Mouse (Mus musculus): ENCODE measurements around the gene D16Ertd472e. TPM values are rescaled to one million over a fixed set of nuclear protein-coding genes. Genes with fewer than 3 reads are reported as not detected.
A peak's percentile ranks its signal among the peaks of the same experiment; 100 is the strongest.

The D16Ertd472e gene
- polyA plus RNA-seq, 1 experiment from 2014 or later, result 19.3 TPM

GRCm38 (mm10) chr16:78540376-78541246 is 35.9 kb downstream of the D16Ertd472e start:
- Histone ChIP-seq H3K9me3 (replicated peaks; ENCODE audit: control insufficient read depth, low read length) (no peaks in the 10 kb centered on the region), H3K27me3 (ENCODE audit: control insufficient read depth, insufficient read depth, low read length) (no peaks in the 10 kb centered on the region), H3K27ac (replicated peaks; ENCODE audit: low read depth, low read length) (no peak overlapping the region), H3K4me3 (ENCODE audit: low read depth, low read length) (no peak overlapping the region), H3K4me1 (ENCODE audit: control insufficient read depth, insufficient read depth, low read length) (no peaks in the 10 kb centered on the region), H3K4me2 (ENCODE audit: low read depth, low read length) (no peak overlapping the region), H3K36me3 (replicated peaks; ENCODE audit: control insufficient read depth, insufficient read depth, low read depth, low read length) (no peaks in the 10 kb centered on the region), H3K9ac (replicated peaks; ENCODE audit: low read length) (no peak overlapping the region)
- DNase-seq (ENCODE audit: low spot score) (no peak), ATAC-seq (replicated peaks; ENCODE audit: insufficient number of reproducible peaks, low FRiP score, low TSS enrichment, low read depth) (no peak)
- whole genome bisulfite sequencing, result 87% methylated on average over 16 of the region's 16 CpGs

- Histone ChIP-seq H3K9ac (replicated peaks; ENCODE audit: low read length) (no peak overlapping the region), H3K27ac (replicated peaks; ENCODE audit: low read depth, low read length) (no peak overlapping the region), H3K9me3 (replicated peaks; ENCODE audit: control insufficient read depth, low read length) (no peaks in the 10 kb centered on the region), H3K4me3 (ENCODE audit: low read depth, low read length) (no peak overlapping the region), H3K36me3 (replicated peaks; ENCODE audit: control insufficient read depth, insufficient read depth, low read depth, low read length) (no peaks in the 10 kb centered on the region), H3K4me2 (ENCODE audit: low read depth, low read length) (no peak overlapping the region), H3K27me3 (ENCODE audit: control insufficient read depth, insufficient read depth, low read length) (no peaks in the 10 kb centered on the region), H3K4me1 (ENCODE audit: control insufficient read depth, insufficient read depth, low read length) (no peaks in the 10 kb centered on the region)
- WGBS, result 86% methylated on average over 8 of the region's 8 CpGs
- no peak for DNase-seq (ENCODE audit: low spot score)
- no peak for ATAC-seq (replicated peaks; ENCODE audit: insufficient number of reproducible peaks, low FRiP score, low TSS enrichment, low read depth)
These were observed 38.6 kb downstream of the D16Ertd472e start for GRCm38 (mm10) chr16:78537798-78538422.

- Histone ChIP-seq H3K36me3 (replicated peaks; ENCODE audit: control insufficient read depth, insufficient read depth, low read depth, low read length) (no peaks in the 10 kb centered on the region), H3K27me3 (ENCODE audit: control insufficient read depth, insufficient read depth, low read length) (no peaks in the 10 kb centered on the region), H3K4me1 (ENCODE audit: control insufficient read depth, insufficient read depth, low read length) (no peaks in the 10 kb centered on the region), H3K9ac (replicated peaks; ENCODE audit: low read length) (no peak overlapping the region), H3K4me2 (ENCODE audit: low read depth, low read length) (no peak overlapping the region), H3K9me3 (replicated peaks; ENCODE audit: control insufficient read depth, low read length) (no peaks in the 10 kb centered on the region), H3K27ac (replicated peaks; ENCODE audit: low read depth, low read length) (no peak overlapping the region), H3K4me3 (ENCODE audit: low read depth, low read length) (no peak overlapping the region)
- ATAC-seq (replicated peaks; ENCODE audit: insufficient number of reproducible peaks, low FRiP score, low TSS enrichment, low read depth), result no peak
- 78% methylated on average over 7 of the region's 7 CpGs for WGBS
- no peak for DNase-seq (ENCODE audit: low spot score)
These were observed 39.2 kb downstream of the D16Ertd472e start for GRCm38 (mm10) chr16:78537322-78537721.

- Histone ChIP-seq H3K9ac (replicated peaks; ENCODE audit: low read length) (no peak overlapping the region), H3K27ac (replicated peaks; ENCODE audit: low read depth, low read length) (no peak overlapping the region), H3K36me3 (replicated peaks; ENCODE audit: control insufficient read depth, insufficient read depth, low read depth, low read length) (no peaks in the 10 kb centered on the region), H3K9me3 (replicated peaks; ENCODE audit: control insufficient read depth, low read length) (no peaks in the 10 kb centered on the region), H3K4me1 (ENCODE audit: control insufficient read depth, insufficient read depth, low read length) (no peaks in the 10 kb centered on the region), H3K4me3 (ENCODE audit: low read depth, low read length) (no peak overlapping the region), H3K27me3 (ENCODE audit: control insufficient read depth, insufficient read depth, low read length) (no peaks in the 10 kb centered on the region), H3K4me2 (ENCODE audit: low read depth, low read length) (no peak overlapping the region)
- ATAC-seq (replicated peaks; ENCODE audit: insufficient number of reproducible peaks, low FRiP score, low TSS enrichment, low read depth), result 0 out of 2 replicates have a peak, but pooled peaks have one; percentile 23
- DNase-seq (ENCODE audit: low spot score), result no peak
- WGBS, result 79% methylated on average over 8 of the region's 8 CpGs
These were observed 42.0 kb downstream of the D16Ertd472e start for GRCm38 (mm10) chr16:78534468-78534867.

- no peaks in the 10 kb centered on the region for H3K9me3 ChIP-seq (replicated peaks; ENCODE audit: control insufficient read depth, low read length)
- no peaks in the 10 kb centered on the region for H3K27me3 ChIP-seq (ENCODE audit: control insufficient read depth, insufficient read depth, low read length)
- no peak overlapping the region for H3K9ac ChIP-seq (replicated peaks; ENCODE audit: low read length)
- no peak overlapping the region for H3K4me2 ChIP-seq (ENCODE audit: low read depth, low read length)
- no peaks in the 10 kb centered on the region for H3K4me1 ChIP-seq (ENCODE audit: control insufficient read depth, insufficient read depth, low read length)
- no peak for ATAC-seq (replicated peaks; ENCODE audit: insufficient number of reproducible peaks, low FRiP score, low TSS enrichment, low read depth)
- no peak overlapping the region for H3K27ac ChIP-seq (replicated peaks; ENCODE audit: low read depth, low read length)
- no peak for DNase-seq (ENCODE audit: low spot score)
- H3K4me3 ChIP-seq (ENCODE audit: low read depth, low read length), result no peak overlapping the region
- H3K36me3 ChIP-seq (replicated peaks; ENCODE audit: control insufficient read depth, insufficient read depth, low read depth, low read length), result no peaks in the 10 kb centered on the region
- WGBS, result 68% methylated on average over 6 of the region's 6 CpGs
These were observed 44.4 kb downstream of the D16Ertd472e start for GRCm38 (mm10) chr16:78531957-78532605.

GRCm38 (mm10) chr16:78522974-78523373 is 53.5 kb downstream of the D16Ertd472e start:
- H3K4me2 ChIP-seq (ENCODE audit: low read depth, low read length), result no peak overlapping the region
- H3K4me1 ChIP-seq (ENCODE audit: control insufficient read depth, insufficient read depth, low read length), result no peaks in the 10 kb centered on the region
- no peak overlapping the region for H3K9ac ChIP-seq (replicated peaks; ENCODE audit: low read length)
- H3K9me3 ChIP-seq (replicated peaks; ENCODE audit: control insufficient read depth, low read length), result no peaks in the 10 kb centered on the region
- WGBS, result 91% methylated on average over 4 of the region's 4 CpGs
- no peaks in the 10 kb centered on the region for H3K27me3 ChIP-seq (ENCODE audit: control insufficient read depth, insufficient read depth, low read length)
- H3K4me3 ChIP-seq (ENCODE audit: low read depth, low read length), result no peak overlapping the region
- no peak for ATAC-seq (replicated peaks; ENCODE audit: insufficient number of reproducible peaks, low FRiP score, low TSS enrichment, low read depth)
- DNase-seq (ENCODE audit: low spot score), result no peak
- H3K36me3 ChIP-seq (replicated peaks; ENCODE audit: control insufficient read depth, insufficient read depth, low read depth, low read length), result no peaks in the 10 kb centered on the region
- no peak overlapping the region for H3K27ac ChIP-seq (replicated peaks; ENCODE audit: low read depth, low read length)

- Histone ChIP-seq H3K9me3 (replicated peaks; ENCODE audit: control insufficient read depth, low read length) (no peaks in the 10 kb centered on the region), H3K4me3 (ENCODE audit: low read depth, low read length) (no peak overlapping the region), H3K36me3 (replicated peaks; ENCODE audit: control insufficient read depth, insufficient read depth, low read depth, low read length) (no peaks in the 10 kb centered on the region), H3K9ac (replicated peaks; ENCODE audit: low read length) (no peak overlapping the region), H3K4me2 (ENCODE audit: low read depth, low read length) (no peak overlapping the region), H3K27ac (replicated peaks; ENCODE audit: low read depth, low read length) (no peak overlapping the region), H3K27me3 (ENCODE audit: control insufficient read depth, insufficient read depth, low read length) (no peaks in the 10 kb centered on the region), H3K4me1 (ENCODE audit: control insufficient read depth, insufficient read depth, low read length) (no peaks in the 10 kb centered on the region)
- ATAC-seq (replicated peaks; ENCODE audit: insufficient number of reproducible peaks, low FRiP score, low TSS enrichment, low read depth) (no peak), DNase-seq (ENCODE audit: low spot score) (no peak)
- 73% methylated on average over 7 of the region's 7 CpGs for WGBS
These were observed 57.8 kb downstream of the D16Ertd472e start for GRCm38 (mm10) chr16:78518697-78519096.

- no peak overlapping the region for H3K4me2 ChIP-seq (ENCODE audit: low read depth, low read length)
- no peak overlapping the region for H3K9ac ChIP-seq (replicated peaks; ENCODE audit: low read length)
- H3K9me3 ChIP-seq (replicated peaks; ENCODE audit: control insufficient read depth, low read length), result no peaks in the 10 kb centered on the region
- no peaks in the 10 kb centered on the region for H3K27me3 ChIP-seq (ENCODE audit: control insufficient read depth, insufficient read depth, low read length)
- DNase-seq (ENCODE audit: low spot score) (no peak), ATAC-seq (replicated peaks; ENCODE audit: insufficient number of reproducible peaks, low FRiP score, low TSS enrichment, low read depth) (no peak)
- no peaks in the 10 kb centered on the region for H3K36me3 ChIP-seq (replicated peaks; ENCODE audit: control insufficient read depth, insufficient read depth, low read depth, low read length)
- H3K4me1 ChIP-seq (ENCODE audit: control insufficient read depth, insufficient read depth, low read length), result no peaks in the 10 kb centered on the region
- 81% methylated on average over 2 of the region's 2 CpGs for WGBS
- H3K27ac ChIP-seq (replicated peaks; ENCODE audit: low read depth, low read length), result no peak overlapping the region
- H3K4me3 ChIP-seq (ENCODE audit: low read depth, low read length), result no peak overlapping the region
These were observed 59.3 kb downstream of the D16Ertd472e start for GRCm38 (mm10) chr16:78517171-78517570.

Data from embryonic facial prominence, embryonic 11.5 days (tissue).